Mouse (Mus musculus): ENCODE measurements around the gene Hspa1l. TPM values are rescaled to one million over a fixed set of nuclear protein-coding genes. Genes with fewer than 3 reads are reported as not detected.
"Not testable (repeated sequence)": the region's sequence is repeated elsewhere in the genome, so short reads cannot be mapped to it uniquely, and the experiment has no call there.

The Hspa1l gene
- polyA plus RNA-seq, 1 experiment: not detected

DNA sequence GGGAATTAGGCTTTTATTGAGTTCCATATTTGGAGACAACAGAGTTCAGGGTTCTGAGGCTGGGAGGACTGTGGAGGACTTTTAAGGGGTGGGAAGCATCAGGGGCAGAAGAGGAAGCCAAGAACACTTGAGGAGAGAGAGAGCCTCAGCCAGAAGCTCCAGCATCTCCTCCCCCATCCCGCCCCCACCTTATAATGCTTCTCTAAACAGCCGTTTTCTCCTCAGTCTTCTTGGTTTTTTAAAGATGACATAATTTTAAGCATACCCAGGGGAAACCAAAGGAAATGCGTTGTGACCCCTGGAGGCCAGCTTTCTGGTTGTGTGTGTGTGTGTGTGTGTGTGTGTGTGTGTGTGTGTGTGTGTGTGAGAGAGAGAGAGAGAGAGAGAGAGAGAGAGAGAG lies 10.4 kb upstream of the Hspa1l start:
- TF ChIP-seq CTCF (IDR thresholded peaks at IDR 0.05; ENCODE audit: control insufficient read depth, insufficient read depth, low read length): no peak
- TF ChIP-seq POLR2A (IDR thresholded peaks at IDR 0.05; ENCODE audit: borderline replicate concordance, control insufficient read depth, low read depth, low read length): no peak
- Histone ChIP-seq H3K27ac (ENCODE audit: control insufficient read depth, insufficient read depth, low read depth, low read length, poor library complexity) (no peak overlapping the region), H3K4me3 (replicated peaks; ENCODE audit: control insufficient read depth, low read depth, low read length) (no peak overlapping the region), H3K4me1 (ENCODE audit: control insufficient read depth, insufficient read depth, low read length) (no peaks in the 10 kb centered on the region)
- 5% methylated on average over 3 of the region's 3 CpGs for WGBS

DNA sequence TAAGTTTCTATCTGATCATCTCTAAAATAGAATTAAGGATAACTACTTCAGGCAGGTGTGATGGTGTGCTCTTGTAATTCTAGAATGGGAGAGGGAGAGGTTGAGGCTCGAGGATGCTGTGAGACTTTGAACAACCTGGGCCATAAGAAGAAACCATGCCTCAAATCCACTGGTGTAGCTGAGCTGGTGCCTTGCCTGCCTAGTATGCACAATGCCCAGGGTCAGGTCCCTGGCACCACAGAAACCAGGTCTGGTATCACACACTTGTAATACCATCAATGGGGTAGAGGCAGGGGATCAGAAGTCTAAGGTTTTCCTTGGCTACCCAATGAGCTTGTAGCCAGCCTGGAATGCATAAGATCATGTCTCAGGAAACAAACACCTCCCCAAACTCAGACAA lies 9.7 kb upstream of the Hspa1l start:
- no peaks in the 10 kb centered on the region for H3K4me1 ChIP-seq (ENCODE audit: control insufficient read depth, insufficient read depth, low read length)
- no peak for TF ChIP-seq CTCF (IDR thresholded peaks at IDR 0.05; ENCODE audit: control insufficient read depth, insufficient read depth, low read length)
- no peak for TF ChIP-seq POLR2A (IDR thresholded peaks at IDR 0.05; ENCODE audit: borderline replicate concordance, control insufficient read depth, low read depth, low read length)
- 47% methylated on average over 1 of the region's 1 CpGs for WGBS
- no peak overlapping the region for H3K27ac ChIP-seq (ENCODE audit: control insufficient read depth, insufficient read depth, low read depth, low read length, poor library complexity)
- H3K4me3 ChIP-seq (replicated peaks; ENCODE audit: control insufficient read depth, low read depth, low read length): no peak overlapping the region

DNA sequence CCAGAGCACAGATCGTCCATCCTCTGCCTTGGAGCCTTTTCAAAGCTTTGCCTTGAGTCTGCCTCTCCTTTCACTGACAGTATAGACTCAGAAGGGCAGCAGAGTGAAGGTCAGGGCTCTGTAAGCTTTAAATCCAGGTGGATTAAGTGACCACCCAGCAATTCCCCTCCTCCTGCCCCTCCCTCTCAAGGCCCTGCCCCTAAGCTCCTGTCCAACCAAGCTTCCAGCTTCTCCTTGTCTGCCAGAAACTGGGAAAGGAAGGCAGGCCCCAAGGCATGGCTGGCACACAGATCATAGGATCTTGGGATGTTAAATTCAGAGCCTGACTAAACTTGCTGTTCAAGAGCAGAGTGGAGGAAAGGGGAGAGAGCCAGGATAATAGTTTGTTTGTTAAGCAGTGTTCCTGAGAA lies 7.9 kb upstream of the Hspa1l start:
- TF ChIP-seq POLR2A (IDR thresholded peaks at IDR 0.05; ENCODE audit: borderline replicate concordance, control insufficient read depth, low read depth, low read length) (no peak), CTCF (IDR thresholded peaks at IDR 0.05; ENCODE audit: control insufficient read depth, insufficient read depth, low read length) (no peak)
- H3K27ac ChIP-seq (ENCODE audit: control insufficient read depth, insufficient read depth, low read depth, low read length, poor library complexity): no peak overlapping the region
- WGBS: 59% methylated on average over 1 of the region's 1 CpGs
- no peaks in the 10 kb centered on the region for H3K4me1 ChIP-seq (ENCODE audit: control insufficient read depth, insufficient read depth, low read length)
- no peak overlapping the region for H3K4me3 ChIP-seq (replicated peaks; ENCODE audit: control insufficient read depth, low read depth, low read length)

DNA sequence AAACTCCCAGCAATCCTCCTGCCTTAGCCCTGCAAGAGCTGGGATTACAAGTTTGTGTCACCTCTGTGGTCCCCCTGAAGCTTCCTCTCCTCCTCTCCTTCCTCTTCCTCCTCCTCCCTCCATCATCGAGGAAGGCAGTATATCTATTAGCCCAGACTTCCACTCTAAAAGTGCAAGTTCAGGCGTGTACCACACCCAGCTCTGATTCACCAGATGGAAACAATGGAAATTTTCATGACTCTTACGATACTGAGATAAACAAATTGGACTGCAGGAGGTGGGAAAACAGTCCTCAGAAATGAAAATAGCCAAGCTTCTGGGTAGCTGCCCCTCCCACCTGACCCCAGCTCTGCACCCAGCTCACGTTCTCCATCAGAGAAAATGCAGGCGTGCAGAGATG lies 6.9 kb upstream of the Hspa1l start:
- WGBS: 49% methylated on average over 5 of the region's 5 CpGs
- H3K4me1 ChIP-seq (ENCODE audit: control insufficient read depth, insufficient read depth, low read length): no peaks in the 10 kb centered on the region
- TF ChIP-seq POLR2A (IDR thresholded peaks at IDR 0.05; ENCODE audit: borderline replicate concordance, control insufficient read depth, low read depth, low read length) (no peak), CTCF (IDR thresholded peaks at IDR 0.05; ENCODE audit: control insufficient read depth, insufficient read depth, low read length) (no peak)
- H3K4me3 ChIP-seq (replicated peaks; ENCODE audit: control insufficient read depth, low read depth, low read length): no peak overlapping the region
- no peak overlapping the region for H3K27ac ChIP-seq (ENCODE audit: control insufficient read depth, insufficient read depth, low read depth, low read length, poor library complexity)

DNA sequence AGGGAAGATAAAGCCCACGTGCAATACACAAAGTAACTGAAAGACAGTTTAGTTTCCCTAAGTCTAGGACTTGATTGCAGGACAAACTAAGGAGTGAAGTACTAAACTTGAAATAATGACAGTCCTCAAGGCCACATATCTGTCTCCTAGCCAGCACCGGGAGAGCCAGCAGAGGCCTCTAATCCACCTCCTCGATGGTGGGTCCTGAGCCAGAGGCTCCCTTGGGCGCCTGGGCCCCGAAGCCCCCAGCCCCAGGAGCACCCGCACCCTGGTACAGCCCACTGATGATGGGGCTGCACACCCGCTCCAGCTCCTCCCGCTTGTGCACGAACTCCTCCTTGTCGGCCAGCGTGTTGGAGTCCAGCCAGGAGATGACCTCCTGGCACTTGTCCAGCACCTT lies 2.7 kb upstream of the Hspa1l start, which contains the start of gene Gm20481:
Gene Gm20481, plus strand, starts transcription at position 91 of the 400 bp plus-strand sequence.
- not testable (repeated sequence) for H3K4me1 ChIP-seq (ENCODE audit: control insufficient read depth, insufficient read depth, low read length); H3K27ac ChIP-seq (ENCODE audit: control insufficient read depth, insufficient read depth, low read depth, low read length, poor library complexity); H3K4me3 ChIP-seq (replicated peaks; ENCODE audit: control insufficient read depth, low read depth, low read length)
- WGBS: 65% methylated on average over 7 of the region's 11 CpGs

DNA sequence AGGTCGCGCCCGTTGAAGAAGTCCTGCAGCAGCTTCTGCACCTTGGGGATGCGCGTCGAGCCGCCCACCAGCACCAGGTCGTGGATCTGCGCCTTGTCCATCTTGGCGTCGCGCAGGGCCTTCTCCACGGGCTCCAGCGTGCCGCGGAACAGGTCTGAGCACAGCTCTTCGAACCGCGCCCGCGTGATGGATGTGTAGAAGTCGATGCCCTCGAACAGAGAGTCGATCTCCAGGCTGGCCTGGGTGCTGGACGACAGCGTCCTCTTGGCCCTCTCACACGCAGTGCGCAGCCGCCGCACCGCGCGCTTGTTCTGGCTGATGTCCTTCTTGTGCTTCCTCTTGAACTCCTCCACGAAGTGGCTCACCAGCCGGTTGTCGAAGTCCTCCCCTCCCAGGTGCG lies 1.7 kb upstream of the Hspa1l start:
- 52% methylated on average over 21 of the region's 37 CpGs for WGBS
- not testable (repeated sequence) for H3K4me1 ChIP-seq (ENCODE audit: control insufficient read depth, insufficient read depth, low read length); H3K27ac ChIP-seq (ENCODE audit: control insufficient read depth, insufficient read depth, low read depth, low read length, poor library complexity); H3K4me3 ChIP-seq (replicated peaks; ENCODE audit: control insufficient read depth, low read depth, low read length)

DNA sequence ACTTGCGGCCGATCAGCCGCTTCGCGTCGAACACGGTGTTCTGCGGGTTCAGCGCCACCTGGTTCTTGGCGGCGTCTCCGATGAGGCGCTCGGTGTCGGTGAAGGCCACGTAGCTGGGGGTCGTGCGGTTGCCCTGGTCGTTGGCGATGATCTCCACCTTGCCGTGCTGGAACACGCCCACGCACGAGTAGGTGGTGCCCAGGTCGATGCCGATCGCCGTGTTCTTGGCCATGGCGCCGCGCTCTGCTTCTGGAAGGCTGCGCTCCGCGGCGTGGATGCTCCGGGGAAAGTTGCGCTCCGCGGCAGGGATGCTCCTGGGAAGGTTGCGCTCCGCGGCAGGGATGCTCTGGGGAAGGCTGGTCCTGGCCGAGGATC lies 822 bp upstream of the Hspa1l start:
- H3K4me3 ChIP-seq (replicated peaks; ENCODE audit: control insufficient read depth, low read depth, low read length): peak overlapping the region; percentile 21
- H3K4me1 ChIP-seq (ENCODE audit: control insufficient read depth, insufficient read depth, low read length); H3K27ac ChIP-seq (ENCODE audit: control insufficient read depth, insufficient read depth, low read depth, low read length, poor library complexity): not testable (repeated sequence)
- WGBS: 2% methylated on average over 30 of the region's 43 CpGs

DNA sequence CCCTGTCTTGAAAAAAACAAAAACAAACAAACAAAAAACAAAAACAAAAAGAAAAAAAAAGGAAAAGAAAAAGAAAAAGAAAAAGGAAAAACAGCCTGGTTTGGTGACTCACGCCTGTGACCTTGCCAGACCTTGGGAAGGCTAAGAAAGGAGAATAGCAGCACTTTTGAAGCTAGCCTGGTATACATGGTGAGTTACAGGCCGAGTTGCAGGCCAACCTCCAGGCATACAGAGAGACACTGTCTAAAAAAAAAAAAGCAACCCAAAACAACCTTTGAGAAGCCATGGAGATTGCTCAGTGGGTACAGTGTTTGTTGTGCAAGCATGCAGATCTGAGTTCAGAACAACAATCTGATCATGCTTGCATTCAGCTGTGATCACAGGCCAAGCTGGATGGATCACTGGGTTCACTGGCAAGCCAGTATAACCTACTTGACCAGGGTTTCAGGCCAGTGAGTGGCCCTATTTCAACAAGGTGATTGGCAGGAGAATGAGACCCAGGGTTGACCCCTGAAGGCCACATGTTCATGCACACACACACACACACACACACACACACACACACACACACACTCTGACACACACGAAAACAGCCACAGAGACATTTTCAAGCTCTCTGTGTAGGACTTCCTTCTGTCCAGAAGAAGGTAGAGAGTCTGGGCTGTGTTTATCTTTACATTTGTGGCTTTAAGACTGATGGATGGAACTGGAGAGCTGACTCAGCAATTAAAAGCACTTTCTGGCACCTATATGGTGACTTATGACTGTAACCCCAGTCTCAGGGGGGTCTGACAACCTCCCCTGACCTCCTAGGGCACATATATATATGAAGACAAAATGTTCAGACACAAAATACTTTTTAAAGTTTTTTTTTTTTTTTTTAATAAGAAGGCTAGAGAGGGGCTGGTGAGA lies 3.3 kb downstream of the Hspa1l start:
- Histone ChIP-seq H3K27ac (ENCODE audit: control insufficient read depth, insufficient read depth, low read depth, low read length, poor library complexity) (no peak overlapping the region), H3K4me1 (ENCODE audit: control insufficient read depth, insufficient read depth, low read length) (no peaks in the 10 kb centered on the region; the same call in 1 of the 2 replicates), H3K4me3 (replicated peaks; ENCODE audit: control insufficient read depth, low read depth, low read length) (no peak overlapping the region)
- 77% methylated on average over 3 of the region's 3 CpGs for WGBS
- TF ChIP-seq POLR2A (IDR thresholded peaks at IDR 0.05; ENCODE audit: borderline replicate concordance, control insufficient read depth, low read depth, low read length) (no peak), CTCF (IDR thresholded peaks at IDR 0.05; ENCODE audit: control insufficient read depth, insufficient read depth, low read length) (no peak)

DNA sequence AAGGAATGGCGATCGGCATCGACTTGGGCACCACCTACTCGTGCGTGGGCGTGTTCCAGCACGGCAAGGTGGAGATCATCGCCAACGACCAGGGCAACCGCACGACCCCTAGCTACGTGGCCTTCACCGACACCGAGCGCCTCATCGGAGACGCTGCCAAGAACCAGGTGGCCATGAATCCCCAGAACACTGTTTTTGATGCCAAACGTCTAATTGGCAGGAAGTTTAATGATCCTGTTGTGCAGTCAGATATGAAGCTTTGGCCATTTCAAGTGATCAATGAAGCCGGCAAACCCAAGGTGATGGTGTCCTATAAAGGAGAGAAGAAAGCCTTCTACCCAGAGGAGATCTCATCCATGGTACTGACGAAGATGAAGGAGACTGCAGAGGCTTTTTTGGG lies 4.5 kb downstream of the Hspa1l start:
- no peak for TF ChIP-seq CTCF (IDR thresholded peaks at IDR 0.05; ENCODE audit: control insufficient read depth, insufficient read depth, low read length)
- H3K4me3 ChIP-seq (replicated peaks; ENCODE audit: control insufficient read depth, low read depth, low read length): no peak overlapping the region
- WGBS: 93% methylated on average over 20 of the region's 20 CpGs
- no peaks in the 10 kb centered on the region; the same call in 1 of the 2 replicates for H3K4me1 ChIP-seq (ENCODE audit: control insufficient read depth, insufficient read depth, low read length)
- no peak overlapping the region for H3K27ac ChIP-seq (ENCODE audit: control insufficient read depth, insufficient read depth, low read depth, low read length, poor library complexity)
